Mouse (Mus musculus) inflammation-experienced regulatory T-cells, adult 6 months (primary cell): ENCODE measurements around the gene Espl1. TPM values are rescaled to one million over a fixed set of nuclear protein-coding genes. Genes with fewer than 3 reads are reported as not detected.

Experiments used
- ATAC-seq: one replicate; pipeline ENCODE4 v1.8.0; 2017
- polyA plus RNA-seq, 3 experiments: library from polyadenylated mRNA; unstranded; fragments of 100-300 nt; shearing (Covaris generic); gene quantifications; one replicate each; pipeline ENCODE4 v1.2.1; 2017

Gene Espl1
- polyA plus RNA-seq, 3 experiments from 2014 or later, result 1.9 to 17.9 (median 3.2) TPM

- ATAC-seq, result no peak
Measured at GRCm38 (mm10) chr15:102336946-102337345, 40.9 kb downstream of the Espl1 start.

- no peak for ATAC-seq
Measured at GRCm38 (mm10) chr15:102339612-102340011, 43.5 kb downstream of the Espl1 start.

GRCm38 (mm10) chr15:102341580-102341979, 45.5 kb downstream of the Espl1 start:
- ATAC-seq, result peak; percentile 64

GRCm38 (mm10) chr15:102344490-102344889, 48.4 kb downstream of the Espl1 start:
- no peak for ATAC-seq

GRCm38 (mm10) chr15:102346444-102346843, 50.4 kb downstream of the Espl1 start:
- no peak for ATAC-seq

GRCm38 (mm10) chr15:102350138-102350941, 54.3 kb downstream of the Espl1 start, which contains the start of gene Aaas:
Aaas (minus strand) TSS chr15:102350771.
- ATAC-seq, result peak; percentile 98

GRCm38 (mm10) chr15:102350942-102351291, 54.9 kb downstream of the Espl1 start:
- no peak for ATAC-seq

GRCm38 (mm10) chr15:102352177-102352576, 56.1 kb downstream of the Espl1 start:
- no peak for ATAC-seq

- ATAC-seq, result no peak
Measured at GRCm38 (mm10) chr15:102353986-102354385, 57.9 kb downstream of the Espl1 start.

- no peak for ATAC-seq
Measured at GRCm38 (mm10) chr15:102355134-102355870, 59.2 kb downstream of the Espl1 start.

- no peak for ATAC-seq
Measured at GRCm38 (mm10) chr15:102355871-102356441, 59.9 kb downstream of the Espl1 start.

GRCm38 (mm10) chr15:102356501-102357325, 60.6 kb downstream of the Espl1 start:
- no peak for ATAC-seq

- ATAC-seq, result no peak
Measured at GRCm38 (mm10) chr15:102358126-102358525, 62.1 kb downstream of the Espl1 start.

- ATAC-seq, result no peak
Measured at GRCm38 (mm10) chr15:102358834-102359233, 62.8 kb downstream of the Espl1 start.

- no peak for ATAC-seq
Measured at GRCm38 (mm10) chr15:102362648-102363047, 66.6 kb downstream of the Espl1 start.

- no peak for ATAC-seq
Measured at GRCm38 (mm10) chr15:102364678-102365077, 68.6 kb downstream of the Espl1 start.

GRCm38 (mm10) chr15:102366238-102366637, 70.2 kb downstream of the Espl1 start:
- no peak for ATAC-seq

GRCm38 (mm10) chr15:102366733-102367344, 70.8 kb downstream of the Espl1 start, which contains the start of gene Sp7:
Sp7 (minus strand) TSS chr15:102367182.
- ATAC-seq, result no peak

- ATAC-seq, result no peak
Measured at GRCm38 (mm10) chr15:102369972-102370371, 73.9 kb downstream of the Espl1 start.

- ATAC-seq, result no peak
Measured at GRCm38 (mm10) chr15:102370727-102371126, 74.7 kb downstream of the Espl1 start.
